Mouse (Mus musculus): ENCODE data around the gene Mrpl42.

DNA sequence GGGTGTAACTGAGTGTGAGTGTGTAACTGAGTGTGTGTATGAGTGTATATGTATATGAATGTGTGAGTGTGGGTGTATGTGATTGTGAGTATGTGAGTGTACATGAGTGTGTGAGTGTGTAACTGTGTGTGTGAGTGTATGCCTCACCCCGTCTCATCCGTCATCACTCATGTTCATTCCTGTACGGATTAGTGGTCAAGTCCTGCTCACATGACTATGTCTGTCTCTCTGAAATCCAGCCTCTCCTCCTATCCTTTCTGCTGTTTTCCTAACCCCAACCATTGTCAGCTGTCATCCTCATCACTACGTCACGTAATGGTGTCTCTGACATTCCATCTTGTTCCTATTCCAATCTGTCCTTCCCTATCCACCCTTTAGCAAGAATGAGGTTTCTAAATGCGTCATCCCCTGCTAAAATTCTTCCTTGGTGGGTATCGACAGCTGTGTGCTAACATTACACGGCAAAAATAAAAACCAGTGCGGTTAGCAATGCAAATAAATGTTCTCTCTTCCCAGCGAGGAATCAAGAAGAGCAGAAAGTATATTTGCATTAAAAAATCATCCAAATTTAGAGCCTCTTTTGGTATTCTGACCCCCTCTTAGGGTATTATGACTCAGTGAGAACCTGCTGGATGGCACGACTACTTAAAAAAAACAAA lies 29.7 kb downstream of the Mrpl42 start:
- TF ChIP-seq CTCF (IDR thresholded peaks at IDR 0.05; ENCODE audit: insufficient read depth, low read length) (no peak), POLR2A (IDR thresholded peaks at IDR 0.05; ENCODE audit: borderline replicate concordance, extremely low read depth, low read depth, low read length) (no peak)
